Mouse (Mus musculus) cerebellum, adult 2 months (tissue): Measurements from ENCODE around the gene Dapk2. TPM values are rescaled to one million over a fixed set of nuclear protein-coding genes. Genes with fewer than 3 reads are reported as not detected.

Experiments used
- DNase-seq, 2 experiments: peaks; one replicate each; pipeline ENCODE4 v3.0.0; 2021
- H3K27ac ChIP-seq: fragments of 200-500 bp; 2 replicates; pipeline ENCODE4 v1.5.1; 2012; ENCODE audit warnings: low read length, control low read depth, inconsistent platforms; ENCODE audit not compliant: insufficient read depth
- H3K27me3 ChIP-seq: fragments of 200-500 bp; 2 replicates; pipeline ENCODE4 v1.6.1; 2012; ENCODE audit warnings: inconsistent platforms, mild to moderate bottlenecking, low read length, moderate library complexity; ENCODE audit not compliant: control insufficient read depth, insufficient read depth
- H3K4me1 ChIP-seq: fragments of 200-500 bp; 2 replicates; pipeline ENCODE4 v1.6.1; 2011; ENCODE audit warnings: low read length; ENCODE audit not compliant: control insufficient read depth, insufficient read depth
- H3K4me3 ChIP-seq: fragments of 200-500 bp; replicated peaks from 2 replicates; pipeline ENCODE3; 2011; ENCODE audit warnings: mild to moderate bottlenecking, low read depth, low read length, control low read depth; ENCODE audit not compliant: insufficient read depth
- CTCF ChIP-seq: fragments of 200-500 bp; IDR thresholded peaks from 2 replicates; pipeline ENCODE4 v1.5.1; 2011; ENCODE audit warnings: low read depth, mild to moderate bottlenecking, control low read depth, low read length, moderate library complexity, borderline replicate concordance; ENCODE audit not compliant: insufficient read depth
- POLR2A ChIP-seq: fragments of 200-500 bp; IDR thresholded peaks from 2 replicates; pipeline ENCODE4 v1.6.1; 2011; ENCODE audit warnings: low read length, control low read depth, borderline replicate concordance; ENCODE audit not compliant: insufficient read depth
- WGBS: fragments of 180-500 bp; shearing (Covaris S2); methylation state at CpG from one replicate; pipeline ENCODE4 v1.1.7; 2018; 5-methylcytosine and 5-hydroxymethylcytosine counted together
- polyA plus RNA-seq: library from polyadenylated mRNA; depleted of rRNA; stranded (reverse); fragments of >200 nt; gene quantifications from 2 replicates; pipeline ENCODE4 v1.2.3, GENCODE M21; 2012

The Dapk2 gene
- polyA plus RNA-seq, 1 experiment, result 3.6 TPM

DNA sequence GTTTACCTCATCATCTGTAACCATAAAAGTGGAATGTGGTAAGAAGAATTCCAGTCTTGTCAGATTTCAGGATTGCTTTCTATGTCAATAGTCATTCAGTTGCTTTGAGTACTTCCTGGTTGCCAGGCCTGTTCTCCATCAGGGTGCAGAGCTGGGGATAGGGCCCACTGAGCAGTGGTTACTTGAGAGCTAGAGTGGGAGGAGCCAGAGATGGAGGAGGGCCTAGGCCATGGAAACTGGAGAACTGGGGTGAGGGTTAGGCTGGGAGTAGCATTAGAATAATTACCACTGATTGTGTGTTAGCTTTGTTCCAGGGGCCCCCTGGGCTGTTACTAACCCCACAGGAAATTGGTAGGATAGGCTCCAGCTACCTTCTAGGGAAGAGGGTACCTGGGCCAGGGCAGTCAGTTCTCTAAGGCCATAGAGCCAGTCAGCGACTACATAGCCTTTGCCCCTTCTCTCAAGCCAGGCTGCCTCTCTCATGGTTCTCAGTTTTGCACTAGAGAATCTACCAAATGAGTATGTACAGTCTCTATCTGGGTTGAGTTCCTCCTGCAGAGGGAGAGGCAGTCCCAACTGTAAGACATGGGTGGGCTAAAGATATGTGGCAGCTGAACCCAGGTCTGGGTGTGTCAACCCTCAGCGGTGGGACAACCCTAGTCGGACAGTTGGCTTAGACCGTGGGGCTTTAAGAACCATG is 23.3 kb downstream of the Dapk2 start:
- H3K27ac ChIP-seq, result no peak overlapping the region
- no peak overlapping the region for H3K4me3 ChIP-seq
- no peak for DNase-seq
- no peaks in the 10 kb centered on the region for H3K27me3 ChIP-seq
- H3K4me1 ChIP-seq, result 0 out of 2 replicates have a peak, but pooled peaks cover 3% of the 10 kb centered on the region
- TF ChIP-seq CTCF (no peak), POLR2A (no peak)
- WGBS, result 95% methylated on average over 4 of the region's 4 CpGs

- DNase-seq, result no peak
- TF ChIP-seq POLR2A (no peak), CTCF (no peak)
- 85% methylated on average over 11 of the region's 11 CpGs for WGBS
- no peak overlapping the region for H3K4me3 ChIP-seq
- H3K4me1 ChIP-seq, result 0 out of 2 replicates have a peak, but pooled peaks cover 3% of the 10 kb centered on the region
- no peak overlapping the region for H3K27ac ChIP-seq
- no peaks in the 10 kb centered on the region for H3K27me3 ChIP-seq
These were observed 24.0 kb downstream of the Dapk2 start for GRCm38 (mm10) chr9:66181826-66182678.

DNA sequence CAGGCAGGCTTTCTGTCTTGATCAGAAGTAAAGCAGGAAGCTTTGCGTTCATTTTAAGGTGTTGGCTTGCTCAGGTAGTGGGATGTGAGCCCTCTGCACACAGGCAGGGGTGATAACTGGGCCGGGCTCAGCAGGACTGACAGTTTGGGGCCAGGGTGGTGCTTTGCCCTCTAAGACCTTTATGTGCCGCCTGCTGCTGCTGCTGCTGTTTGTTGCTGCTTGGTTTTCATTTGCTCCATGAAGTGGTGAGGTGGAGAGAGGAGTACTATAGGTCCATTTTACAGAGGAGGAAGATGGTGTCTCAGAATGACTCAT is 24.6 kb downstream of the Dapk2 start:
- 87% methylated on average over 3 of the region's 3 CpGs for WGBS
- H3K27me3 ChIP-seq, result no peaks in the 10 kb centered on the region

GRCm38 (mm10) chr9:66183023-66183422 is 25.0 kb downstream of the Dapk2 start:
- 75% methylated on average over 3 of the region's 3 CpGs for WGBS

More for the DNA sequence above, 24.6 kb downstream of the Dapk2 start:
- H3K4me3 ChIP-seq, result no peak overlapping the region
- no peak overlapping the region for H3K27ac ChIP-seq
- 0 out of 2 replicates have a peak, but pooled peaks cover 3% of the 10 kb centered on the region for H3K4me1 ChIP-seq
- TF ChIP-seq POLR2A (no peak), CTCF (no peak)
- DNase-seq, result no peak

GRCm38 (mm10) chr9:66184572-66184971 is 26.5 kb downstream of the Dapk2 start:
- no peak for DNase-seq
- no peak for TF ChIP-seq CTCF
- TF ChIP-seq POLR2A, result no peak
- Histone ChIP-seq H3K4me1 (0 out of 2 replicates have a peak, but pooled peaks cover 3% of the 10 kb centered on the region), H3K27me3 (no peaks in the 10 kb centered on the region), H3K27ac (no peak overlapping the region), H3K4me3 (no peak overlapping the region)
- 59% methylated on average over 5 of the region's 5 CpGs for WGBS

More at GRCm38 (mm10) chr9:66183023-66183422, 25.0 kb downstream of the Dapk2 start:
- Histone ChIP-seq H3K27me3 (no peaks in the 10 kb centered on the region), H3K27ac (no peak overlapping the region), H3K4me1 (0 out of 2 replicates have a peak, but pooled peaks cover 3% of the 10 kb centered on the region), H3K4me3 (no peak overlapping the region)
- TF ChIP-seq CTCF (no peak), POLR2A (no peak)
- DNase-seq, result no peak

GRCm38 (mm10) chr9:66186426-66186825 is 28.4 kb downstream of the Dapk2 start:
- no peak for TF ChIP-seq POLR2A
- TF ChIP-seq CTCF, result no peak
- WGBS, result 50% methylated on average over 6 of the region's 6 CpGs

GRCm38 (mm10) chr9:66189026-66189425 is 31.0 kb downstream of the Dapk2 start:
- no peaks in the 10 kb centered on the region for H3K27me3 ChIP-seq
- no peak overlapping the region for H3K4me3 ChIP-seq
- WGBS, result 72% methylated on average over 1 of the region's 1 CpGs
- no peak overlapping the region for H3K27ac ChIP-seq
- H3K4me1 ChIP-seq, result peaks cover 5% of the 10 kb centered on the region; the same call in 1 of the 2 replicates
- no peak for TF ChIP-seq CTCF
- no peak for TF ChIP-seq POLR2A
- no peak for DNase-seq

More at GRCm38 (mm10) chr9:66186426-66186825, 28.4 kb downstream of the Dapk2 start:
- Histone ChIP-seq H3K27me3 (no peaks in the 10 kb centered on the region), H3K4me1 (0 out of 2 replicates have a peak, but pooled peaks cover 3% of the 10 kb centered on the region), H3K4me3 (no peak overlapping the region), H3K27ac (no peak overlapping the region)
- DNase-seq, result no peak
